Mouse (Mus musculus) left cerebral cortex, adult 8-10 months (tissue): Measurements from ENCODE around the gene Erich4. TPM values are rescaled to one million over a fixed set of nuclear protein-coding genes. Genes with fewer than 3 reads are reported as not detected.
"Not testable (repeated sequence)": the region's sequence is repeated elsewhere in the genome, so short reads cannot be mapped to it uniquely, and the experiment has no call there.

ENCODE experiments used
- DNase-seq, 2 experiments: peaks; one replicate each; pipeline ENCODE4 v3.0.0; 2022; ENCODE audit warnings: low spot score in 2 of 2
- total RNA-seq, 4 experiments: library from RNA; stranded (reverse); gene quantifications; 2 replicates each; pipeline ENCODE4 v1.2.4; 2022

The Erich4 gene
- total RNA-seq, 4 experiments from 2014 or later = not detected

GRCm38 (mm10) chr7:25582301-25582810, 33.3 kb downstream of the Erich4 start:
- DNase-seq = no peak

GRCm38 (mm10) chr7:25579441-25579840, 36.3 kb downstream of the Erich4 start:
- DNase-seq = no peak

- DNase-seq = not testable (repeated sequence)
These were observed 38.8 kb downstream of the Erich4 start for GRCm38 (mm10) chr7:25576793-25577437.

GRCm38 (mm10) chr7:25576308-25576707, 39.4 kb downstream of the Erich4 start:
- not testable (repeated sequence) for DNase-seq

- no peak for DNase-seq
These were observed 39.8 kb downstream of the Erich4 start for GRCm38 (mm10) chr7:25575870-25576269.

GRCm38 (mm10) chr7:25575105-25575504, 40.6 kb downstream of the Erich4 start:
- DNase-seq = no peak

- DNase-seq = not testable (repeated sequence)
These were observed 41.9 kb downstream of the Erich4 start for GRCm38 (mm10) chr7:25573806-25574205.

- no peak for DNase-seq
These were observed 47.0 kb downstream of the Erich4 start for GRCm38 (mm10) chr7:25568721-25569120.

Other genes starting within 250 kb of the Erich4 start
- gene Cnfn, start 246.2 kb downstream of the Erich4 start, total RNA-seq = not detected
- gene Lipe, start 217.2 kb downstream of the Erich4 start, total RNA-seq = 10 to 100 TPM in 1 of 4 experiments, 1 to 10 TPM in 3; 8.2 to 10.7 (median 8.8) TPM
- gene Cxcl17, start 203.0 kb downstream of the Erich4 start, total RNA-seq = not detected
- gene Ceacam1, start 138.3 kb downstream of the Erich4 start, total RNA-seq = 1 to 10 TPM; 2.3 to 3.3 (median 2.8) TPM
- gene Ceacam2, start 76.0 kb downstream of the Erich4 start, total RNA-seq = under 1 TPM; 0.39 to 0.81 (median 0.64) TPM
- gene Dmac2, start 3.5 kb upstream of the Erich4 start, total RNA-seq = 10 to 100 TPM; 53.2 to 58.0 (median 55.7) TPM
- 1 to 10 TPM in 2 of 4 experiments, under 1 TPM in 2; 0.54 to 1.6 (median 0.89) TPM for gene B3gnt8, start 10.8 kb upstream of the Erich4 start, total RNA-seq
- 10 to 100 TPM; 36.1 to 40.8 (median 39.4) TPM for gene Bckdha, start 43.1 kb upstream of the Erich4 start, total RNA-seq
- gene Exosc5, start 43.3 kb upstream of the Erich4 start, total RNA-seq = 10 to 100 TPM; 21.7 to 27.4 (median 26.7) TPM
- gene Tmem91, start 59.3 kb upstream of the Erich4 start, total RNA-seq = 10 to 100 TPM; 27.1 to 37.7 (median 34.1) TPM
- 10 to 100 TPM; 25.3 to 29.6 (median 28.6) TPM for gene B9d2, start 64.9 kb upstream of the Erich4 start, total RNA-seq
- gene Tgfb1, start 71.1 kb upstream of the Erich4 start, total RNA-seq = 10 to 100 TPM in 2 of 4 experiments, 1 to 10 TPM in 2; 6.1 to 19.9 (median 11.1) TPM
- 10 to 100 TPM; 57.8 to 60.7 (median 58.4) TPM for gene Ccdc97, start 103.2 kb upstream of the Erich4 start, total RNA-seq
- gene Hnrnpul1, start 138.9 kb upstream of the Erich4 start, total RNA-seq = 100 to 1,000 TPM; 102 to 118 (median 109) TPM
- gene Axl, start 172.8 kb upstream of the Erich4 start, total RNA-seq = 10 to 100 TPM; 37.9 to 58.3 (median 45.8) TPM
- 1 to 10 TPM; 4.3 to 5.1 (median 4.9) TPM for gene Cyp2s1, start 201.0 kb upstream of the Erich4 start, total RNA-seq